Mouse (Mus musculus) R1 (cell line): ENCODE measurements around the gene Msi2.

ENCODE experiments used
- DNase-seq: peaks from one replicate; pipeline ENCODE4 v3.0.0-alpha.2; 2018; ENCODE audit warnings: low read depth, low spot score

The Msi2 gene

GRCm38 (mm10) chr11:88718050-88718765, at the start of gene Msi2:
Gene Msi2, minus strand, starts transcription at chr11:88718513.
- peak; percentile 94 for DNase-seq

- DNase-seq: no peak
Observed at GRCm38 (mm10) chr11:88765635-88766034, 47.3 kb upstream of the Msi2 start.

DNA sequence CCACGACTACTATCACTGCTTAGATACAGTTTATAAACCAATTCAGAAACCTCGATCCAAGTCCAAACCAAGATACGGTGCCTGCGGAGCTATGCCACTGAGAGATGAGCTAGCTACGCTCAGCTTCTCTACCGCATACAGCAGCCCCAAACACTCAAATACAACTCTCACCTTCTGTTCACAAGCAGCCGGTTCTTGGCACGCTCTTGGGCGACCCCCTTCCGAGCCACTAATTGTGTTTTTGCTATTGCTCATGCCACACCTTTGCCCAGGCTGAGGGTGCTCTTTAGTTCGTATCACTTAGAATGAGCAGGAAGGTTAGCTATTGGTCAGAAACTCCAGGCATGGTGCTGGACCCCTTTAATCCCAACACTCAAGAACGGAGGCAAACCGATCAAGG, 45.1 kb upstream of the Msi2 start:
- DNase-seq: no peak

- DNase-seq: no peak
Observed at GRCm38 (mm10) chr11:88759501-88759900, 41.2 kb upstream of the Msi2 start.

- peak; percentile 84 for DNase-seq
Observed at GRCm38 (mm10) chr11:88758402-88758801, 40.1 kb upstream of the Msi2 start.

DNA sequence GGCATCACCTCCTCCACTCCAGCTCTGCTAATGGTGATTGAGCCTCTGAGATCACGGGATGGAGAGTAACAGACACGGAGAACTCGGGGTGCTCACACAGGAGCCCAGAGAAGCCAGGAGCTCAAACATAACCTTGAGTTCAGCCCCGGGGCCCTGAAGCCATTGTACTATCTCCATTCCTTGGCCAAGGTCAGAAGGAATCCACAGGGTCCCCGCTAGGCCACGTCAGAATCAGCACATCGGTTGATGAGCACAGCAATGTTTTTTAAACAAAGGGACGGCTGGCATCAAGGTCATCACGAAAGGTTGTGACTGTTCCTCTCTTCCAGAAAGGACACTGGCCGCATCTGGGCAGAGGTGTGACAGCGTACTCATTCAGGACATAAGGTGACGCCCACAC, 27.0 kb upstream of the Msi2 start:
- DNase-seq: no peak

DNA sequence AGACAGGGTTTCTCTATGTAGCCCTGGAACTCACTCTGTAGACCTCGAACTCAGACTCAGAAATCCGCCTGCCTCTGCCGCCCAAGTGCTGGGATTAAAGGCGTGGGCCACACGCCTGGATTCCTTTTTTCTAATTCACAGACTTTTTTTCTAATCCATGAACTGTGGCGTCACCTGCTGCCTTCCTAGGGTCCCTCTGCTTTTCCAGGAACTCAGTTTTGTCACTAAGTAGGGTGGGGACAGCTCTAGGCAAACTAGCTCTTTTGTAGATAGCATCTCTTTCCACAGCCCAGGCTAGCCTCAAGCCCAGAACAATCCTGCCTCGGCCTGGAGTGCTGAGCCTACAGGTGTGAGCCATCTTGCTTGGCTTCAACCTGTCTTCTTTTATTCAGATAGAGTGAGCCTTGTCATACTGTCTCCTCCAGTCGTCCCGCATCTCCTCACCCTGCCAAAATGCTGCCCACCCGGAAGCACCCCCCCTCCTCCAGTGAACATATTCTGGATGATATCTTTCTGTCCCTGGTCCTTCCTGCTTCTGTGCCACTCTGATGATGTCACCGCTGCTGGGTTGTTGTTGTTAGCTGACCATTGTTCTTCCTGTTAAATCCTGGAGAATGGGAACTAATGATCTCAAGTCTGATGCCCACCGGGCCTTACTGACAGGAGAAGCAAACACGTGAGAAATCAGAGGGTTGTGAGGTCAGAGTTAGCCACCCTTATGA, 21.4 kb upstream of the Msi2 start:
- DNase-seq: peak; percentile 94

DNA sequence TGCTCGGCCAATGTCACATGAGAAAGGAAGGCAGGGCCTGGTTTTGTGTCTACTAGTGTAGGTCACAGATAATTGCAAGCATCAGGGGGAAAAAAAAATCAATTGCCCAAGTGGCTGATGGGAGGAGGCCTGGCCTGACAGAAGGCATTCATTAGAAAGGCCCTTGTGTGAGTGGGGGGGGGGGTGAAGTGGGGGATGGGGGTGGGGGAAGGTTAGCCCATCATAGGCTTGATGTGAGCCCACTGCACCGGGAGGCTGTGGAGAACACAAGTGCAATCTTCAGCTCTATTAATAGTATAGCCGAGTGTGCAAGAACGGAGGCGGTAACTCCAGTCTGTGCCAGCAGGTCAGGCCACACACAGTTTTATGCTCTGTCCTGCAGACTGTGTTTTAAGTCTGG, 11.1 kb upstream of the Msi2 start:
- no peak for DNase-seq

- peak; percentile 77 for DNase-seq
Observed at GRCm38 (mm10) chr11:88728508-88728890, 10.2 kb upstream of the Msi2 start.

- DNase-seq: peak; percentile 63
Observed at GRCm38 (mm10) chr11:88727768-88728507, 9.6 kb upstream of the Msi2 start.

DNA sequence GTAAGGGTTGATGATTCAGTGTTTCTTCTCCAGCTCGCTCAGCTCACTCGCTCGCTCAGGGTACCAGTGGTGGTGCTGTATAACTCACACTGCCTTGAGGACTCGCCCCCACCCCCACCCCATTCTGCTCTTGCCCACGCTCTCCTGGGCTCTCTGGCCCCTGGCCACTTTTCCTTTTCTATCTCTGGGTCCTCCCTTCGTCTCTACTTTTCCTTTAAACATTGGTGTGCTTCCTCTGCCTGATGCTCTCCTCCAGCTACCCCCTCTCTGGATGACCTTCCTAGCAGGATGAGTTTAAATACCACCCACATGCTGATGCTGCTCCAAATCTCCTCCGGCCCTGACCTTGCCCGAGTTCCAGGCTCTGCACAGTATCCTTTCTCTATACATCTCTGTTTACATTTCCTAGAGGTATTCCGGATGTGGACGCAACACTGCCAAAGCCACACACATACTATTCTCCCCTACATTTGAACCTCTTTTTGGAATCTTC, 2.9 kb upstream of the Msi2 start:
- DNase-seq: no peak

DNA sequence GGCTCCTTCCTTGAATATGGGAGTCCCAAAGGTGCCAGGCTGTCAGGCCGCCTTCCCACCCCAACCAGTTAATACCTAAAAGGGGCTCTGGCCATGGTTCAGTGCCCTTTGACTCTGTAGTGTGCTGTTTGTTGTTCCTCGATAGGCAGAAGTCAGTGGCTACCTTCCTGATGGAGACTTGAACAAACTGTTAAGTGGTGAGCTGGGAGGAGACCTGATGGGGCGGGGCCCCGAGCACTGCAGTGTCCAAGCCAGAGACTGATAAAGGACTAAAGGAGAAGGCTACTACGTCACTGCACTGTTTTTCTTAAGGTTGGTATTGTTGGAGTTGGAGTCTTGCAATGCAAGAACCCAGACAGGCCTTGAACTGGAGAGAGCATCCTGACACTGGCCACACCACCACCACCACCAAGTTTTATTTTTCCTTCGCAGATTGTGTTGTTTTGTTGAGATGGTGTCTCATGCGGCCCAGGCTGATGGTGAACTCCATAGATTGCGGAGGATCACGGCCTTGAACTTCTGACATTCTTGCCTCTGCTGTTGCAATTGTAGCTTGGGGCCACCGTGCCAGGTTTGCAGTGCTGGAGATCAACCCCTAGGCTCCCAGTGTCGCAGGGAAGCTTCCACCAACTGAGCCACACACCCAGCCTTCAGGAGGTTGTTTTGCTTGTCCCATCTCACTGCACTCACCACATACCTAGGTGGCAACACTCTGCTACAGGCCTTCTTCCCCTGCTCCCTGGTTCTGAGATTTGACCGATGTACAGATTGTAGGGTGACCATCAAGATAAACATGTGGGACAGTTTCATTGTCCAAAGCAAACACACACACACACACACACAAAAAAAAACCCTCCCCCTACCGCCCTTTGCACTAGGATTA, 2.2 kb upstream of the Msi2 start:
- peak; percentile 41 for DNase-seq

- DNase-seq: no peak
Observed at GRCm38 (mm10) chr11:88719601-88720000, 1.3 kb upstream of the Msi2 start.

GRCm38 (mm10) chr11:88718766-88719595, 668 bp upstream of the Msi2 start:
- DNase-seq: peak; percentile 62

GRCm38 (mm10) chr11:88717644-88718049, 666 bp downstream of the Msi2 start:
- DNase-seq: no peak

DNA sequence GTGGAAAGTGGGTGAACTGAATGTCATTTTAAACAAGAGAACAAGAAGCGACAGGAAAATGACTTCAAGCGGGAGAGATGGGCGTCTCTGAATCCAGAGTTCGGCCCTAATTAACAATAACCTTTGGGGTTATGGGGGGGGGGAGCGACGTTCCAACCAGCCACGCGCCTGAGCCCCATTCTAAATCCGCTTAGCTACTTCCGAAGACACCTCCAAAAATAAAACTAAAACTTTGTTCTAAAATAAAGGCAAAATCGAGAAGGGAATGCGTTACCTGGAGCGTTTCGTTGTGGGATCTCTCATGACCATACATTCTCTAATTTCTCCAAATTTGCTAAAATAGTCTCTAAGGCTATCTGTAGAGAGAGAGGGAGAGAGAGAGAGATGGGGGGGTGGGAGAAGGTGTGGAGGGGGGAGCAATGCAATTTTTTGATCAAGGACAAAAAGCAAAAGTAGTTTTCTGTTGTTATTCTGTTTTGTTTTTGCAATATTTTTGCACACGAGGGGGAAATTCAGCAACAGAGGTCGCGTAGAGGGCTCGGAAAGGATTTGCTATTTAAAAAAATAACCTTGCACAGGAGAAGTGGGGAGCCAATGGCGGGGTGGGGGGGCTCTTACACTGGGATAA, 1.2 kb downstream of the Msi2 start:
- no peak for DNase-seq

- DNase-seq: peak; percentile 88
Observed at GRCm38 (mm10) chr11:88716061-88716994, 2.0 kb downstream of the Msi2 start.

DNA sequence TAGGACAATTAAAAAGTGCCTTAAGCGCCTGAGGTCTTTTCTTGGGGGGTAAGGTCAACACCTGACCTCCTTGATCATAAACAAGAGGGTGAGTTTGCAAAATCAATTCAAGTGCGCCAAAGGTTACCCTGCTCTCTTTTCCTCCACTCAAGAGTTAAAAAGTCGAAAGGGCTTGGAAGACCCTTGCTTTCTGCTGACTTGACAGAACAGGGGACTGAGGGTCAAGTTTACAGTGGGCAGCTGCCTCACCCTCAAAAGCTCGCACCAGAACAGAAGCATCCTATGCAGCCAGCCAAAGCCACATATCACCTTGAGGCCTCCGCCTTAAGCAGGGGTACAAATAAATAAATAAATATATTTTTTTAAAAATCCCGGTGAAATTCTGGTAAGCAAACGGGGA, 3.0 kb downstream of the Msi2 start:
- no peak for DNase-seq

DNA sequence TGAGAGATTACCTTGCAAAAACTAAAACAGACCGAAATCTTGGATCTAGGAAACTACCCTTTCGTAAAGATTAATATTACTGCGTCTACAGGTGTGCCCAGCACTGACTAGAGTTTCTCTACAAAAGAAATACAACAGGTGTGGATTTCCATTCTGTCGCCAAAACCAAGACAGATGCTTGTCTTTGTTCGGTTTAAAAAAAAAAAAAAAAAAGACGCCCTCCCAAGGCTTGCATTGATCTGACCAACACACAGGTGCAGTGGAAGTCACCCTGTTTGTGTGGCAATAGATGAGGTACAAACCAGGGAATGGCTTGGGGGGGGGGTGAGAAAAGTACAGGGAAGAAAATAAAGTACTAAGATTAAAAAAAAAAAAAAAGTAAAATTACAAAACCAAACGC, 4.2 kb downstream of the Msi2 start:
- DNase-seq: no peak
